ENCODE assay signal across 8 mouse cellular contexts in the genomic region with DNA sequence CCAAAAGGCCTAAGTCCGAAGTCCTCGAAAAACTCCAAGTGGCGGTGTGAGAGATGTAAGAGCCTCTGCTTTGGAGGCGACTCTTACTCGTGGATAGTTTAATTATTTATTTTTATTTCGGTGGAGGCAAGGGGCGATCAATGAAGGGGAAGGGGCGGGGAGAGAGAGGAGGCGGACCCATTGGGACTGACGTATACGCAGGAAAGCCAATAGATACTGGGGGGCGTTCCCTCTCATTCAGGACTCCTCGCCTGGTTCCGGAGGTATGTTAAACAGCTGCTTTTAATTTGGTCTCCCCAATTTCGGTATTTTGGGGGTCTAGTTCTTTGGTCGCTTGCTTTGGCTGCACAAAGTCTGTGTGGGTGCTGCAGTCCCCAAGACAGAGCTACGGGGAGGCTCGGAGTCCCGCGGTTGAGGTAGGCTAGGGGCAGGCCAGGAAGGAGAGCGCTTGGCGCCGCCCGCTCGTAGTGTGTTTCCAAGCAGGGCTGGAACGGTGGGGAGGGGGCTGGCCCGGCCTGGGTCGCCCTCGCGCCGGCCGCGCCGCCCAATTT. TPM values are rescaled to one million over a fixed set of nuclear protein-coding genes. Genes with fewer than 3 reads are reported as not detected.
DNase-seq lines count a peak whose midpoint lies in the region; ATAC-seq and TF ChIP-seq lines count a peak whose summit lies in the region.

Gene Sin3a, plus strand, starts transcription at position 240 of the 551 bp plus-strand sequence.

- peak within 1 kb of the TSS; percentile 86 for H3K4me2 ChIP-seq in forebrain, postnatal 0 days (ENCODE audit: low read depth)
- H3K4me2 ChIP-seq in lung, embryonic 14.5 days, result peak within 1 kb of the TSS; percentile 78

- no peak for ATAC-seq in G1E (ENCODE audit: extremely low read depth, insufficient number of reproducible peaks, low FRiP score, poor library complexity, severe bottlenecking)
- ATAC-seq in forebrain, postnatal 0 days, result no peak
- no peak for ATAC-seq in hematopoietic stem cell, adult 5-6 weeks (replicated peaks in 1 of 2; ENCODE audit: insufficient read depth in 1 of 2, low FRiP score in 2 of 2, low TSS enrichment in 1 of 2, low read depth in 1 of 2, poor library complexity in 2 of 2, severe bottlenecking in 2 of 2)
- no peak for ATAC-seq in lung, embryonic 14.5 days (ENCODE audit: insufficient read depth)
- no peak for ATAC-seq in neutrophil, adult 5-6 weeks (ENCODE audit: extremely low read depth, insufficient number of reproducible peaks, low FRiP score, poor library complexity, severe bottlenecking)

- H3K36me3 ChIP-seq in G1E (replicated peaks), result peaks cover 23% of the 10 kb centered on the region
- H3K36me3 ChIP-seq in forebrain, postnatal 0 days (ENCODE audit: insufficient read depth), result 0 out of 2 replicates have a peak, but pooled peaks cover 4% of the 10 kb centered on the region
- H3K36me3 ChIP-seq in lung, embryonic 14.5 days (ENCODE audit: insufficient read depth), result no peaks in the 10 kb centered on the region

- peak within 1 kb of the TSS; percentile 92 for H3K27ac ChIP-seq in forebrain, postnatal 0 days (ENCODE audit: low read depth, low read length)
- H3K27ac ChIP-seq in lung, embryonic 14.5 days (ENCODE audit: low read depth), result peak within 1 kb of the TSS; percentile 99

- DNase-seq in G1E (ENCODE audit: low spot score), result peak; percentile 57
- peak; percentile 65 to 78 for DNase-seq in cerebellum, adult 18-20 months
- peak; percentile 82 for DNase-seq in forebrain, postnatal 0 days
- peak; percentile 64 to 69 for DNase-seq in layer of hippocampus, adult 8-10 months (ENCODE audit: low spot score in 2 of 2)
- peak; percentile 88 for DNase-seq in lung, embryonic 14.5 days
- peak; percentile 55 to 74 for DNase-seq in thymus, adult 18-20 months

- H3K4me1 ChIP-seq in G1E (ENCODE audit: insufficient read depth, low read depth, low read length), result peaks cover 40% of the 10 kb centered on the region
- H3K4me1 ChIP-seq in forebrain, postnatal 0 days (ENCODE audit: insufficient read depth), result peaks cover 13% of the 10 kb centered on the region
- H3K4me1 ChIP-seq in lung, embryonic 14.5 days (ENCODE audit: insufficient read depth), result no peaks in the 10 kb centered on the region

- no peaks in the 10 kb centered on the region for H3K27me3 ChIP-seq in G1E (ENCODE audit: insufficient read depth, low read length)
- no peaks in the 10 kb centered on the region for H3K27me3 ChIP-seq in forebrain, postnatal 0 days (ENCODE audit: insufficient read depth, low read length)
- no peaks in the 10 kb centered on the region for H3K27me3 ChIP-seq in lung, embryonic 14.5 days (ENCODE audit: insufficient read depth, low read length)

- no peaks in the 10 kb centered on the region for H3K9me3 ChIP-seq in G1E (replicated peaks)
- no peaks in the 10 kb centered on the region for H3K9me3 ChIP-seq in forebrain, postnatal 0 days (ENCODE audit: low read length)
- no peaks in the 10 kb centered on the region for H3K9me3 ChIP-seq in lung, embryonic 14.5 days (ENCODE audit: low read depth, low read length)

- H3K4me3 ChIP-seq in G1E (ENCODE audit: low read depth, low read length), result peak within 1 kb of the TSS; percentile 84
- H3K4me3 ChIP-seq in forebrain, postnatal 0 days (ENCODE audit: low read depth, low read length), result peak within 1 kb of the TSS; percentile 92
- H3K4me3 ChIP-seq in lung, embryonic 14.5 days (ENCODE audit: low read depth, low read length), result peak within 1 kb of the TSS; percentile 95

- WGBS in forebrain, postnatal 0 days, result 1% methylated on average over 34 of the region's 34 CpGs
- 0% methylated on average over 34 of the region's 34 CpGs for WGBS in lung, embryonic 14.5 days

- peak within 1 kb of the TSS; percentile 63 for H3K9ac ChIP-seq in forebrain, postnatal 0 days
- peak within 1 kb of the TSS; percentile 74 for H3K9ac ChIP-seq in lung, embryonic 14.5 days

- TF ChIP-seq CTCF in G1E (IDR thresholded peaks at IDR 0.05; ENCODE audit: low read depth, low read length), result no peak
- TF ChIP-seq CTCF in forebrain, postnatal 0 days (IDR thresholded peaks at IDR 0.05; ENCODE audit: low read depth), result no peak
- TF ChIP-seq CTCF in lung, embryonic 14.5 days (IDR thresholded peaks at IDR 0.05; ENCODE audit: low read depth), result no peak

RNA-seq across cellular contexts. Expression of gene Sin3a, which starts in this region (rescaled TPM):
- total RNA-seq in G1E (2014; fragmentation: Nextera tagmentation), result 78.5 and 116 TPM in 2 replicates
- total RNA-seq in G1E (2017), result 45.0 and 46.1 TPM in 2 replicates
- polyA plus RNA-seq in G1E (2012), result 15.4 and 24.1 TPM in 2 replicates
- 27.7 and 37.5 TPM in 2 replicates for total RNA-seq in forebrain, postnatal 0 days (2014; rRNA removed)
- 11.5 and 16.6 TPM in 2 replicates for polyA plus RNA-seq in forebrain, postnatal 0 days (2015; fragmentation: Nextera tagmentation; extraction: Ambion mirVana)
- total RNA-seq in hematopoietic stem cell, adult 5-6 weeks (2017), result 122 and 136 TPM in 2 replicates
- total RNA-seq in layer of hippocampus, adult 8-10 months (2022), result 10 to 100 TPM; 26.9 to 48.2 (median 41.3) TPM
- polyA plus RNA-seq in lung, embryonic 14.5 days (2014; fragmentation: Nextera tagmentation; extraction: Ambion mirVana), result 49.2 and 52.1 TPM in 2 replicates
- 124 and 134 TPM in 2 replicates for total RNA-seq in neutrophil, adult 5-6 weeks (2017)
